Mouse (Mus musculus) heart, adult 11 months (tissue): Measurements from ENCODE around the gene Zbed4.

Source experiments
- DNase-seq: peaks from one replicate; pipeline ENCODE4 v3.0.0; 2022

Gene Zbed4

GRCm38 (mm10) chr15:88814411-88815047 lies 63.1 kb downstream of the Zbed4 start:
- peak; percentile 76 for DNase-seq

- DNase-seq = peak; percentile 85
These were observed 63.8 kb downstream of the Zbed4 start for GRCm38 (mm10) chr15:88815196-88815700.

GRCm38 (mm10) chr15:88819026-88819905 lies 67.8 kb downstream of the Zbed4 start, which contains the start of the genes Alg12 and Creld2:
Alg12 (minus strand) TSS chr15:88819318.
Creld2 (plus strand) TSS chr15:88819646.
- DNase-seq = peak; percentile 100

- no peak for DNase-seq
These were observed 68.4 kb downstream of the Zbed4 start for GRCm38 (mm10) chr15:88819906-88820303.

- no peak for DNase-seq
These were observed 69.9 kb downstream of the Zbed4 start for GRCm38 (mm10) chr15:88821403-88821802.

DNA sequence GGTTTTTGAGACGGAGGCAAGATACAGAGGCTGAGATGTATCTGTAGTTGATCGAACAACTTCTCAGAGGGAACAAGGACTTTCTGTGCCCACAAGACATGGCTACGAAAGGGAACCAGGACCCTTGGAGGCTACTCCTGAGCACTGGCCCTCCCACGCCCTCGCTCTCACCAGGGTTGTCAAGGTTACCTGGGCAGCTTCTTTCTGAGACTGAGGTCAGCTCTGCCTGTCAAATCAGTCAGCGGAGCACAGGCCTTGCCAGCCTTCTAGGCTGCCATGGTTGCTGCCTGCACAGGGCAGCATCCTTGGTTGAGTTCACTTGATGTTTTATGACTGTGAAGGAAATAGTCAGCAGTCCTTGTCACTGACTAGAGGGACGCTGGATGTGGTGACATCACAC lies 71.1 kb downstream of the Zbed4 start:
- no peak for DNase-seq

DNA sequence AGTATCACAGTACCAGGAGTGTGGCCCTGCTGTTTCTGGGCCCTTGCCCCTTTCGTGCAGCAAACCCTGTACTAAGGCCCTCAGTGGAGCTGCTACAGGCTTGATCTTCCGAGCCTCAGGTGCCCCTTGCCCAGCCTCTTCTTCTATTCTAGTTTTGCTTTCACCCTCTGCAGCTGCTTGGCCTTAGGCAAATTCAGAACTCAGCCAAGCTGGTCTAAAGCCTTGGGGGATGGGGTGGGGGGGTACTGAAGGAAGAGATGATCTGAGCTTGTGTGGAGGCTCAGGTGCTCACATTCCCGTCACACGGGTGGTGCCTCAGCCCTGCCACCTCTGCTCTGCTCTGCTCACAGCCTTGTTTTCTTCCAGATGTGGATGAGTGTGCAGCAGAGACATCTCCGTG lies 71.9 kb downstream of the Zbed4 start:
- DNase-seq = no peak

- DNase-seq = no peak
These were observed 76.0 kb downstream of the Zbed4 start for GRCm38 (mm10) chr15:88827466-88827865.

DNA sequence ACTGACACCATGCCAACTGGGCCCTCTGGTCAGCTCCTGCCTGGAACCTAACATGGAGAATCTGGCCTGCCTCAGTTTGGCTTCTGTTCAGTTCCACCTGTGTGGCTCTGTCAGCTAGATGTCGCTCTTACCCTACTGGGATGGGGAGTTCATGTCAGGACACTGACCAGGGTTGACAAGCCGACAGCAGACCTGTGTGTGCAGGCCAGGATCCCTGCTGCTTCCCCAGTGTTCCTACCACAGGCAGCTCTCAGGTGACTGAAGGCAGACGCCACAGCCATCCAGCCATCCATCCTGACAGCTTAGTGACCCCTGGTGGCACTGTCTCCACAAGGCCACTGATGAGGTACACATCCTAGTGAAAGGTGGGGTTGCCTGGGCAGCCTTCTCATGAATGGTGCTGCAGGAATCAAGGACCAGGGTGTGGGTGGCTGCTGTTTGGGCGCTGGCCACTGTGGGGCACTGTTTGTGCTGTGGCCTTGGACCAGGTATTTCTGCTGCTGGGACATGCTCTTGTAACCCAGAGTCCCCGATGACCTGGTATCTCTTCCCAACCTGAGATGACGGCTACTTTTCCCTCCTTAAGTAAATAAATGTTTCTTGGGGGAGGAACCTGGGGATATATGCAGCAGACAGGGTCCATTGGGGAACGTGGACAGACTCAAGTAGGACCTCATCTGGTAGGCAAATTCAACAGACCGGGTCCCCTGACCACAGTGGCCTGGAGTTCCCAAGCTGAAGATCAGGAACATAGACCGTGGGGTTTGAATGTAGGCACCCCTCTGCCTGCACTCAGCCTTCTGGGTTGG lies 76.7 kb downstream of the Zbed4 start:
- DNase-seq = peak; percentile 98

DNA sequence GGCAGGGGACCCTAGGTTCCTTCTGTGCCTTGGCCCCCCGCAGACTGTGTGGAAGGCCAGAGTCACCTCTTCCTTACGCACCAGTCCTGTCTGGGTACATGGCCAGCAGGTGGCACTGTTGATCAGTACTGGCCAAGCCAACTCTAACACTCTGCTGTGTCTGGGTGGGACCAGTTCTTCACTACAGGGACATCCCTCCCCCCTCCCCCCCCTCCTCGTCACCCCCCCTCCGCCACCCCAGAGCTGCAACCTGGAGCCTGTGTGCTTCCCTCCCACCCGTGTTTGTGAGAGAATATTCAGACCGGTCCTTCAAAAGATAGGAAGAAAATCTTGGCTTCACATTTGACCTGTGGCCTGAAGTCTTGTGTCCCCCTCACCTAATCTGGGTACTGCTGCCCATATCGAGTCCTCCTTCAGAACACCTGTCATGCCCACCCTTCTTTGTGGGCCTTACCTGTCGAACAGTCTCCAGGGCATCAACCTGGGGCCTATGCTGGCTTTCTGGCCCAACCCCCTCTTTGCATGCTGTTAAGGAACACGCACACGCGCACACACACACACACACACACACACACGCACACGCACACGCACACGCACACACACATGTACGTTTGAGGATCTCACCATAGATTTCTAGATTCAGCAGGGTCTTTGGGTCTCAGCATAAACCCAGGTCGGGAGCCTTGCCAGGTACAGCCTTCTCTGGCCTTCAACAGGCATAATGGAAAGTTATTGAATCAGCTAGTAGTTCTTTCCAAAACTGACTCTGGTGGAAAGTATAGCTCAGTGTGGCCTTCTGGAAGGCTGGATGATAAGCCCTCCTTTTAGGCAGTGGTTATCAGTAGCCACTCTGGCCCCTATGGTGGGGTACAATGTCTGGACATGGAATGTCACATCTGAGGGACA lies 77.6 kb downstream of the Zbed4 start:
- peak; percentile 98 for DNase-seq

GRCm38 (mm10) chr15:88829791-88830440 lies 78.5 kb downstream of the Zbed4 start:
- DNase-seq = no peak

- no peak for DNase-seq
These were observed 79.2 kb downstream of the Zbed4 start for GRCm38 (mm10) chr15:88830696-88831095.

GRCm38 (mm10) chr15:88831482-88831881 lies 80.0 kb downstream of the Zbed4 start:
- peak; percentile 98 for DNase-seq

- no peak for DNase-seq
These were observed 81.1 kb downstream of the Zbed4 start for GRCm38 (mm10) chr15:88832536-88832935.
